Mouse (Mus musculus): ENCODE measurements around the gene Fam71f2.

Fam71f2 gene

GRCm38 (mm10) chr6:29278513-29279267 lies 703 bp upstream of the Fam71f2 start:
- peak; percentile 16 for DNase-seq (ENCODE audit: low read depth, low spot score)

GRCm38 (mm10) chr6:29280671-29281070 lies 1.3 kb downstream of the Fam71f2 start:
- no peak for DNase-seq (ENCODE audit: low read depth, low spot score)

- no peak for DNase-seq (ENCODE audit: low read depth, low spot score)
These were observed 7.5 kb downstream of the Fam71f2 start for GRCm38 (mm10) chr6:29286870-29287269.

- no peak for DNase-seq (ENCODE audit: low read depth, low spot score)
These were observed 8.1 kb downstream of the Fam71f2 start for GRCm38 (mm10) chr6:29287481-29287880.

GRCm38 (mm10) chr6:29287944-29288343 lies 8.6 kb downstream of the Fam71f2 start:
- DNase-seq (ENCODE audit: low read depth, low spot score), result no peak

GRCm38 (mm10) chr6:29288651-29289050 lies 9.3 kb downstream of the Fam71f2 start:
- no peak for DNase-seq (ENCODE audit: low read depth, low spot score)

GRCm38 (mm10) chr6:29299112-29299511 lies 19.7 kb downstream of the Fam71f2 start:
- DNase-seq (ENCODE audit: low read depth, low spot score), result no peak

GRCm38 (mm10) chr6:29303251-29303650 lies 23.9 kb downstream of the Fam71f2 start:
- no peak for DNase-seq (ENCODE audit: low read depth, low spot score)

- no peak for DNase-seq (ENCODE audit: low read depth, low spot score)
These were observed 24.3 kb downstream of the Fam71f2 start for GRCm38 (mm10) chr6:29303726-29304125.

- no peak for DNase-seq (ENCODE audit: low read depth, low spot score)
These were observed 26.1 kb downstream of the Fam71f2 start for GRCm38 (mm10) chr6:29305462-29305861.

GRCm38 (mm10) chr6:29308846-29309605 lies 29.6 kb downstream of the Fam71f2 start:
- DNase-seq (ENCODE audit: low read depth, low spot score), result no peak

- no peak for DNase-seq (ENCODE audit: low read depth, low spot score)
These were observed 34.4 kb downstream of the Fam71f2 start for GRCm38 (mm10) chr6:29313690-29314202.

GRCm38 (mm10) chr6:29317286-29317685 lies 37.9 kb downstream of the Fam71f2 start:
- no peak for DNase-seq (ENCODE audit: low read depth, low spot score)

GRCm38 (mm10) chr6:29317941-29318340 lies 38.5 kb downstream of the Fam71f2 start:
- DNase-seq (ENCODE audit: low read depth, low spot score), result no peak

GRCm38 (mm10) chr6:29318879-29319278 lies 39.5 kb downstream of the Fam71f2 start, which contains the start of gene Fam71f1:
TSS of gene Fam71f1 (plus strand) at chr6:29319140.
- no peak for DNase-seq (ENCODE audit: low read depth, low spot score)

GRCm38 (mm10) chr6:29321586-29321985 lies 42.2 kb downstream of the Fam71f2 start:
- DNase-seq (ENCODE audit: low read depth, low spot score), result no peak

GRCm38 (mm10) chr6:29322147-29322546 lies 42.8 kb downstream of the Fam71f2 start:
- DNase-seq (ENCODE audit: low read depth, low spot score), result no peak

- DNase-seq (ENCODE audit: low read depth, low spot score), result no peak
These were observed 43.3 kb downstream of the Fam71f2 start for GRCm38 (mm10) chr6:29322735-29323134.

- DNase-seq (ENCODE audit: low read depth, low spot score), result no peak
These were observed 47.6 kb downstream of the Fam71f2 start for GRCm38 (mm10) chr6:29326961-29327360.

GRCm38 (mm10) chr6:29329514-29329913 lies 50.1 kb downstream of the Fam71f2 start:
- DNase-seq (ENCODE audit: low read depth, low spot score), result no peak
